Mouse (Mus musculus) bone marrow, adult 2 months (tissue): ENCODE measurements around the gene Olfr818.
"Not testable (repeated sequence)": the region's sequence is repeated elsewhere in the genome, so short reads cannot be mapped to it uniquely, and the experiment has no call there.

Experiments used
- CTCF ChIP-seq: fragments of 200-500 bp; IDR thresholded peaks from 2 replicates; pipeline ENCODE4 v1.5.1; 2011; ENCODE audit warnings: low read length, control low read depth; ENCODE audit not compliant: control insufficient read depth, insufficient read depth
- POLR2A ChIP-seq: fragments of 200-500 bp; IDR thresholded peaks from 2 replicates; pipeline ENCODE4 v1.6.1; 2011; ENCODE audit warnings: low read depth, mild to moderate bottlenecking, control low read depth, low read length, borderline replicate concordance; ENCODE audit not compliant: control insufficient read depth

- TF ChIP-seq POLR2A, CTCF: not testable (repeated sequence)
These were observed 27.1 kb upstream of the Olfr818 start, which contains the start of gene Olfr247 for GRCm38 (mm10) chr10:129976040-129976439.
